Mouse (Mus musculus) hematopoietic multipotent progenitor cell, adult 10-12 weeks (in vitro differentiated cells): ENCODE results near the gene Gtf2h4. TPM values are rescaled to one million over a fixed set of nuclear protein-coding genes. Genes with fewer than 3 reads are reported as not detected.

Source experiments
- polyA plus RNA-seq: library from polyadenylated mRNA; stranded (reverse); fragments of >175 nt; gene quantifications from 2 replicates; pipeline ENCODE4 v1.2.3, GENCODE M21; 2012; ENCODE audit warnings: low replicate concordance

Gtf2h4 gene
- 8.3 and 11.4 TPM in 2 replicates for polyA plus RNA-seq

GRCm38 (mm10) chr17:35673416-35674035 lies at the start of gene Gtf2h4:
Gtf2h4 (minus strand) TSS chr17:35673739.

GRCm38 (mm10) chr17:35704621-35705464 lies 31.3 kb upstream of the Gtf2h4 start, which contains the start of gene Ddr1:
Ddr1 (minus strand) TSS chr17:35704621.

GRCm38 (mm10) chr17:35667334-35668065 lies 6.0 kb downstream of the Gtf2h4 start, which contains the start of gene Vars2:
Vars2 (minus strand) TSS chr17:35667592.

GRCm38 (mm10) chr17:35643609-35644236 lies 29.8 kb downstream of the Gtf2h4 start, which contains the start of gene Mucl3:
Mucl3 (minus strand) TSS chr17:35643695.

GRCm38 (mm10) chr17:35626537-35626936 lies 47.0 kb downstream of the Gtf2h4 start, which contains the start of gene Gm9573:
Gm9573 (minus strand) TSS chr17:35626637.

Other genes starting within 250 kb of the Gtf2h4 start
- 245 and 559 TPM in 2 replicates for gene H2-Q6, start 248.9 kb downstream of the Gtf2h4 start, polyA plus RNA-seq
- gene H2-Q7, start 234.6 kb downstream of the Gtf2h4 start, polyA plus RNA-seq, result 90.4 and 146 TPM in 2 replicates
- 8.2 and 27.0 TPM in 2 replicates for gene H2-Q10, start 203.7 kb downstream of the Gtf2h4 start, polyA plus RNA-seq
- not detected in 2 replicates for gene Pou5f1, start 167.7 kb downstream of the Gtf2h4 start, polyA plus RNA-seq
- 21.6 and 39.6 TPM in 2 replicates for gene Tcf19, start 156.9 kb downstream of the Gtf2h4 start, polyA plus RNA-seq
- 6.7 and 8.3 TPM in 2 replicates for gene Cchcr1, start 156.6 kb downstream of the Gtf2h4 start, polyA plus RNA-seq
- not detected in 2 replicates for gene Psors1c2, start 140.5 kb downstream of the Gtf2h4 start, polyA plus RNA-seq
- 0.04 and 0.15 TPM in 2 replicates for gene Cdsn, start 121.6 kb downstream of the Gtf2h4 start, polyA plus RNA-seq
- 0.59 TPM in 1 of 2 replicates, not detected in the other for gene 2300002M23Rik, start 106.3 kb downstream of the Gtf2h4 start, polyA plus RNA-seq
- not detected in 2 replicates for gene Sfta2, start 72.2 kb downstream of the Gtf2h4 start, polyA plus RNA-seq
- not detected in 2 replicates for gene Gm9573, start 47.1 kb downstream of the Gtf2h4 start, polyA plus RNA-seq
- not detected in 2 replicates for gene Mucl3, start 30.0 kb downstream of the Gtf2h4 start, polyA plus RNA-seq
- 46.5 and 99.2 TPM in 2 replicates for gene Vars2, start 6.1 kb downstream of the Gtf2h4 start, polyA plus RNA-seq
- gene Ddr1, start 30.9 kb upstream of the Gtf2h4 start, polyA plus RNA-seq, result 16.9 and 62.8 TPM in 2 replicates
- 8.4 and 14.3 TPM in 2 replicates for gene Ier3, start 147.9 kb upstream of the Gtf2h4 start, polyA plus RNA-seq
- 36.3 and 38.3 TPM in 2 replicates for gene Flot1, start 149.5 kb upstream of the Gtf2h4 start, polyA plus RNA-seq
- 31.4 and 191 TPM in 2 replicates for gene Tubb5, start 164.6 kb upstream of the Gtf2h4 start, polyA plus RNA-seq
- gene Mdc1, start 167.8 kb upstream of the Gtf2h4 start, polyA plus RNA-seq, result 12.5 and 21.7 TPM in 2 replicates
- 23.3 and 52.1 TPM in 2 replicates for gene Nrm, start 187.6 kb upstream of the Gtf2h4 start, polyA plus RNA-seq
- 342 and 589 TPM in 2 replicates for gene Ppp1r18, start 191.9 kb upstream of the Gtf2h4 start, polyA plus RNA-seq
- 46.8 and 73.3 TPM in 2 replicates for gene Dhx16, start 206.1 kb upstream of the Gtf2h4 start, polyA plus RNA-seq
- 119 and 299 TPM in 2 replicates for gene 2310061I04Rik, start 223.7 kb upstream of the Gtf2h4 start, polyA plus RNA-seq
- gene Atat1, start 236.3 kb upstream of the Gtf2h4 start, polyA plus RNA-seq, result 39.1 and 85.8 TPM in 2 replicates
- 4.0 and 5.1 TPM in 2 replicates for gene Mrps18b, start 242.7 kb upstream of the Gtf2h4 start, polyA plus RNA-seq
- 36.3 and 53.1 TPM in 2 replicates for gene Ppp1r10, start 242.7 kb upstream of the Gtf2h4 start, polyA plus RNA-seq